Mouse (Mus musculus) lung, postnatal 0 days (tissue): ENCODE measurements at regions not wholly inside any gene's neighbourhood (a gene's known extent, or its start where the extent isn't known, plus 50 kb on each side); places are given as distances from the start of the nearest gene placed in this dataset.

ENCODE experiments used
- CTCF ChIP-seq: IDR thresholded peaks from 2 replicates; pipeline ENCODE4 v1.5.1; 2016; ENCODE audit warnings: antibody characterized with exemption, mild to moderate bottlenecking
- EP300 ChIP-seq: IDR thresholded peaks from 2 replicates; pipeline ENCODE4 v1.6.1; 2016; ENCODE audit warnings: antibody characterized with exemption, mild to moderate bottlenecking, control low read depth

GRCm38 (mm10) chr14:25109691-25110090 is 349.3 kb upstream of the Zmiz1 start:
- TF ChIP-seq CTCF (no peak), EP300 (no peak)
